Mouse (Mus musculus) C3H10T1/2 (cell line): Measurements from ENCODE around the gene Alkbh7. TPM values are rescaled to one million over a fixed set of nuclear protein-coding genes. Genes with fewer than 3 reads are reported as not detected.

Source experiments
- polyA plus RNA-seq, 2 experiments: library from polyadenylated mRNA; unstranded; fragments of >200 nt; fragmentation: generic; extraction: Trizol; gene quantifications; one replicate each; pipeline ENCODE4 v1.2.1; 2012; ENCODE audit warnings: missing spikeins in 2 of 2

The Alkbh7 gene
- 10 to 100 TPM; 45.0 to 63.4 TPM for polyA plus RNA-seq

GRCm38 (mm10) chr17:56997029-56997667 is at the start of gene Alkbh7:
Gene Alkbh7, plus strand, starts transcription at chr17:56997339.

GRCm38 (mm10) chr17:56982013-56982412 is 15.1 kb upstream of the Alkbh7 start, which contains the start of gene Acer1:
Gene Acer1, minus strand, starts transcription at chr17:56982126.

GRCm38 (mm10) chr17:56990115-56990746 is 6.9 kb upstream of the Alkbh7 start, which contains the start of gene Clpp:
Gene Clpp, plus strand, starts transcription at chr17:56990305.

GRCm38 (mm10) chr17:56999968-57000609 is 3.0 kb downstream of the Alkbh7 start, which contains the start of gene Pspn:
Gene Pspn, minus strand, starts transcription at chr17:57000018.

GRCm38 (mm10) chr17:57011236-57012141 is 14.3 kb downstream of the Alkbh7 start, which contains the start of the genes Gtf2f1 and Gm17949:
Gene Gtf2f1, minus strand, starts transcription at chr17:57011288.
Gene Gm17949, plus strand, starts transcription at chr17:57011469.

GRCm38 (mm10) chr17:57030931-57031660 is 34.0 kb downstream of the Alkbh7 start, which contains the start of gene Khsrp:
Gene Khsrp, minus strand, starts transcription at chr17:57031522.

GRCm38 (mm10) chr17:57041554-57041953 is 44.4 kb downstream of the Alkbh7 start, which contains the start of gene Slc25a41:
Gene Slc25a41, minus strand, starts transcription at chr17:57041654.

Other genes with a start within 250 kb of the Alkbh7 start
- 1 to 10 TPM; 3.2 to 3.9 TPM for gene Nrtn, start 239.8 kb upstream of the Alkbh7 start, polyA plus RNA-seq
- gene Dus3l, start 232.6 kb upstream of the Alkbh7 start, polyA plus RNA-seq, result 10 to 100 TPM; 32.1 to 51.8 TPM
- 1 to 10 TPM in 1 of 2 experiments, under 1 TPM in 1; 0.21 to 1.4 TPM for gene Prr22, start 227.1 kb upstream of the Alkbh7 start, polyA plus RNA-seq
- 1 to 10 TPM; 2.5 to 5.7 TPM for gene Rfx2, start 166.3 kb upstream of the Alkbh7 start, polyA plus RNA-seq
- gene Acsbg2, start 122.9 kb upstream of the Alkbh7 start, polyA plus RNA-seq, result under 1 TPM; 0.01 to 0.13 TPM
- under 1 TPM in 1 of 2 experiments, not detected in 1; 0.05 TPM for gene 1700061G19Rik, start 121.9 kb upstream of the Alkbh7 start, polyA plus RNA-seq
- 10 to 100 TPM; 34.4 to 56.4 TPM for gene Mllt1, start 61.9 kb upstream of the Alkbh7 start, polyA plus RNA-seq
- not detected for gene Acer1, start 15.2 kb upstream of the Alkbh7 start, polyA plus RNA-seq
- gene Clpp, start 7.0 kb upstream of the Alkbh7 start, polyA plus RNA-seq, result 100 to 1,000 TPM; 137 to 187 TPM
- gene Pspn, start 2.7 kb downstream of the Alkbh7 start, polyA plus RNA-seq, result 1 to 10 TPM in 1 of 2 experiments, under 1 TPM in 1; 0.66 to 1.7 TPM
- 10 to 100 TPM; 59.3 to 84.5 TPM for gene Gtf2f1, start 13.9 kb downstream of the Alkbh7 start, polyA plus RNA-seq
- under 1 TPM in 1 of 2 experiments, not detected in 1; 0.21 TPM for gene Gm17949, start 14.1 kb downstream of the Alkbh7 start, polyA plus RNA-seq
- 10 to 100 TPM; 25.5 to 61.1 TPM for gene Khsrp, start 34.2 kb downstream of the Alkbh7 start, polyA plus RNA-seq
- not detected for gene Slc25a41, start 44.3 kb downstream of the Alkbh7 start, polyA plus RNA-seq
- gene Crb3, start 61.8 kb downstream of the Alkbh7 start, polyA plus RNA-seq, result not detected
- gene Slc25a23, start 62.5 kb downstream of the Alkbh7 start, polyA plus RNA-seq, result 1 to 10 TPM; 1.0 to 2.1 TPM
- not detected for gene Dennd1c, start 81.2 kb downstream of the Alkbh7 start, polyA plus RNA-seq
- under 1 TPM; 0.09 to 0.25 TPM for gene Tubb4a, start 90.4 kb downstream of the Alkbh7 start, polyA plus RNA-seq
- 1 to 10 TPM; 2.8 to 3.0 TPM for gene Tnfsf9, start 108.0 kb downstream of the Alkbh7 start, polyA plus RNA-seq
- not detected for gene Cd70, start 152.4 kb downstream of the Alkbh7 start, polyA plus RNA-seq
- gene Tnfsf14, start 196.8 kb downstream of the Alkbh7 start, polyA plus RNA-seq, result not detected
- 10 to 100 TPM in 1 of 2 experiments, under 1 TPM in 1; 0.09 to 54.8 TPM for gene C3, start 230.8 kb downstream of the Alkbh7 start, polyA plus RNA-seq